Mouse (Mus musculus) spleen, adult 2 months (tissue): ENCODE measurements around the gene Spry1.
"Not testable (repeated sequence)": the region's sequence is repeated elsewhere in the genome, so short reads cannot be mapped to it uniquely, and the experiment has no call there.

Experiments used
- CTCF ChIP-seq: fragments of 200-500 bp; IDR thresholded peaks from 2 replicates; pipeline ENCODE4 v1.5.1; 2011; ENCODE audit warnings: mild to moderate bottlenecking, inconsistent platforms; ENCODE audit not compliant: insufficient read depth, insufficient read length, insufficient replicate concordance; ENCODE audit errors: extremely low read depth
- POLR2A ChIP-seq: fragments of 200-500 bp; IDR thresholded peaks from 2 replicates; pipeline ENCODE4 v1.6.1; 2011; ENCODE audit warnings: low read depth, low read length, inconsistent platforms

DNA sequence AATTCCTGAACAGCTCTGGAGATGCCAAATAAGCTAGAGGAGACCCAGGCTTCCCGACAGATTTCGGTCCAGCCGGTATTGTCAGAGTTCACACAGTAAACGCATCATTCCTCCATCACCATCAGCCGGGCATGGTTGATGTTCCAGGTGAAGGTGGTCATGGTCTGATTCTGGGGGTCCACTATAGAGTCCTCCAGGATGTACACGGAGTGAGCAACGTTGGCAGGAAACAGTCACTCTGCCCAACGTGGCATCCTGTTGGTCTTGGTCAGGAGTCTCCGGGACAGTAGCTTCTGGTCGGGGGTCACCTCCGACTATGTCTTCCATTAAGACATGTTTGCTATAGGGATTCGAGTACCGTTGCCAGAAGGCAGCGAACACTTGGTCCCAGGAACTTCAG is 40.1 kb upstream of the Spry1 start:
- not testable (repeated sequence) for TF ChIP-seq CTCF, POLR2A
